ENCODE assay signal across 11 mouse cellular contexts in genomic region chr10:90493436-90493835, GRCm38 (mm10).
A peak's percentile ranks its signal among the peaks of the same experiment; 100 is the strongest.
DNase-seq lines count a peak whose midpoint lies in the region; ATAC-seq and TF ChIP-seq lines count a peak whose summit lies in the region.
"Had no signal": no experiment of that assay in that cellular context is flagged by ENCODE, and none has a peak within 500 bp of the region (broad histone marks: within the 10 kb centered on the region; RNA-seq: fewer than 3 reads in every experiment).

No protein-coding gene starts in this region.

- ATAC-seq in hindbrain, embryonic 15.5 days (ENCODE audit: low FRiP score, low read depth): no peak
- ATAC-seq in hindbrain, embryonic 14.5 days (ENCODE audit: low FRiP score): no peak
- peak; percentile 50 for ATAC-seq in neural tube, embryonic 14.5 days (ENCODE audit: low read depth)
- ATAC-seq in liver, postnatal 0 days: no peak
- ATAC-seq: CD4-positive, CD25-positive, alpha-beta regulatory T cell, adult 4 months had no signal

- H3K27me3 ChIP-seq in hindbrain, embryonic 15.5 days: no peaks in the 10 kb centered on the region
- H3K27me3 ChIP-seq in hindbrain, embryonic 14.5 days (ENCODE audit: control insufficient read depth, insufficient read depth, low read length): no peaks in the 10 kb centered on the region
- H3K27me3 ChIP-seq in neural tube, embryonic 14.5 days (ENCODE audit: control insufficient read depth, insufficient read depth, low read length): no peaks in the 10 kb centered on the region
- no peaks in the 10 kb centered on the region for H3K27me3 ChIP-seq in liver, postnatal 0 days (ENCODE audit: insufficient read depth, low read length)
- H3K27me3 ChIP-seq: embryonic facial prominence, embryonic 15.5 days had no signal

- H3K27ac ChIP-seq in hindbrain, embryonic 15.5 days (replicated peaks): 0 out of 2 replicates have a peak overlapping the region, but pooled peaks have one; percentile 45
- no peak overlapping the region for H3K27ac ChIP-seq in hindbrain, embryonic 14.5 days
- H3K27ac ChIP-seq in neural tube, embryonic 14.5 days (ENCODE audit: low read depth, low read length): no peak overlapping the region
- H3K27ac ChIP-seq in liver, postnatal 0 days (ENCODE audit: low read depth): no peak overlapping the region
- H3K27ac ChIP-seq: embryonic facial prominence, embryonic 15.5 days; limb, embryonic 10.5 days had no signal

- TF ChIP-seq EP300 in liver, postnatal 0 days (IDR thresholded peaks at IDR 0.05; ENCODE audit: low read depth): no peak

- no peak overlapping the region for H3K4me2 ChIP-seq in hindbrain, embryonic 15.5 days
- no peak overlapping the region for H3K4me2 ChIP-seq in hindbrain, embryonic 14.5 days (replicated peaks)
- H3K4me2 ChIP-seq in neural tube, embryonic 14.5 days (ENCODE audit: low read depth, low read length): no peak overlapping the region
- no peak overlapping the region for H3K4me2 ChIP-seq in liver, postnatal 0 days (ENCODE audit: low read depth, low read length)
- H3K4me2 ChIP-seq: embryonic facial prominence, embryonic 15.5 days had no signal

- WGBS in hindbrain, embryonic 15.5 days: 45% methylated on average over 7 of the region's 7 CpGs
- 58% methylated on average over 7 of the region's 7 CpGs for WGBS in hindbrain, embryonic 14.5 days
- 32% methylated on average over 7 of the region's 7 CpGs for WGBS in neural tube, embryonic 14.5 days
- WGBS in liver, postnatal 0 days (ENCODE audit: insufficient replicate concordance): 78% methylated on average over 7 of the region's 7 CpGs

- H3K36me3 ChIP-seq in hindbrain, embryonic 15.5 days: no peaks in the 10 kb centered on the region
- H3K36me3 ChIP-seq in hindbrain, embryonic 14.5 days (replicated peaks; ENCODE audit: control insufficient read depth, insufficient read depth): no peaks in the 10 kb centered on the region
- no peaks in the 10 kb centered on the region for H3K36me3 ChIP-seq in neural tube, embryonic 14.5 days (ENCODE audit: control insufficient read depth, insufficient read depth, low read length)
- no peaks in the 10 kb centered on the region for H3K36me3 ChIP-seq in liver, postnatal 0 days (replicated peaks; ENCODE audit: insufficient read depth, low read length)
- H3K36me3 ChIP-seq: embryonic facial prominence, embryonic 15.5 days; limb, embryonic 10.5 days had no signal

- no peaks in the 10 kb centered on the region for H3K9me3 ChIP-seq in hindbrain, embryonic 15.5 days
- no peaks in the 10 kb centered on the region for H3K9me3 ChIP-seq in hindbrain, embryonic 14.5 days (ENCODE audit: control insufficient read depth, low read length)
- H3K9me3 ChIP-seq in neural tube, embryonic 14.5 days (ENCODE audit: control insufficient read depth, low read length): no peaks in the 10 kb centered on the region
- no peaks in the 10 kb centered on the region for H3K9me3 ChIP-seq in liver, postnatal 0 days (ENCODE audit: low read length)
- H3K9me3 ChIP-seq: embryonic facial prominence, embryonic 15.5 days; limb, embryonic 10.5 days had no signal

- no peak for TF ChIP-seq CTCF in liver, postnatal 0 days (IDR thresholded peaks at IDR 0.05; ENCODE audit: low read depth)

- DNase-seq in hindbrain, embryonic 14.5 days (ENCODE audit: low spot score): no peak
- peak; percentile 28 for DNase-seq in adrenal gland, postnatal 25 days
- peak; percentile 13 to 28 for DNase-seq in frontal cortex, postnatal 10 days (ENCODE audit: low spot score in 2 of 2)
- DNase-seq in embryo, embryonic 10 days (ENCODE audit: low spot score): no peak
- DNase-seq in urinary bladder, postnatal 4 days (ENCODE audit: low spot score in 2 of 2): no peak
- no peak for DNase-seq in liver, postnatal 0 days

- H3K4me3 ChIP-seq in hindbrain, embryonic 15.5 days: no peak overlapping the region
- no peak overlapping the region for H3K4me3 ChIP-seq in hindbrain, embryonic 14.5 days (replicated peaks; ENCODE audit: low read length)
- no peak overlapping the region for H3K4me3 ChIP-seq in neural tube, embryonic 14.5 days (ENCODE audit: low read depth, low read length)
- H3K4me3 ChIP-seq in liver, postnatal 0 days (ENCODE audit: low read depth, low read length): no peak overlapping the region
- H3K4me3 ChIP-seq: embryonic facial prominence, embryonic 15.5 days; limb, embryonic 10.5 days had no signal

- peaks cover 22% of the 10 kb centered on the region for H3K4me1 ChIP-seq in hindbrain, embryonic 15.5 days (replicated peaks)
- H3K4me1 ChIP-seq in hindbrain, embryonic 14.5 days (replicated peaks; ENCODE audit: control insufficient read depth, insufficient read depth, low read length): 0 out of 2 replicates have a peak, but pooled peaks cover 10% of the 10 kb centered on the region
- peaks cover 8% of the 10 kb centered on the region; the same call in 1 of the 2 replicates for H3K4me1 ChIP-seq in neural tube, embryonic 14.5 days (ENCODE audit: control insufficient read depth, insufficient read depth, low read length)
- H3K4me1 ChIP-seq in liver, postnatal 0 days (ENCODE audit: insufficient read depth): no peaks in the 10 kb centered on the region
- H3K4me1 ChIP-seq: embryonic facial prominence, embryonic 15.5 days; limb, embryonic 10.5 days had no signal

- no peak overlapping the region for H3K9ac ChIP-seq in hindbrain, embryonic 15.5 days
- H3K9ac ChIP-seq in hindbrain, embryonic 14.5 days: no peak overlapping the region
- H3K9ac ChIP-seq in neural tube, embryonic 14.5 days (replicated peaks; ENCODE audit: low read depth, low read length): no peak overlapping the region
- H3K9ac ChIP-seq in liver, postnatal 0 days (replicated peaks): no peak overlapping the region
- H3K9ac ChIP-seq: embryonic facial prominence, embryonic 15.5 days had no signal

Comparison
In these comparisons a context has a peak if more than half of its experiments do, and no peak if none do; other contexts are left out.
1. DNase-seq: peak in adrenal gland, postnatal 25 days (single experiment) and frontal cortex, postnatal 10 days (2 of 2); none in hindbrain, embryonic 14.5 days (single experiment), embryo, embryonic 10 days (single experiment), urinary bladder, postnatal 4 days (0 of 2) and liver, postnatal 0 days (single experiment).